Mouse (Mus musculus): ENCODE data around the gene Nadsyn1. TPM values are rescaled to one million over a fixed set of nuclear protein-coding genes. Genes with fewer than 3 reads are reported as not detected.

The Nadsyn1 gene
- polyA plus RNA-seq, 1 experiment from 2014 or later, result 9.4 TPM

GRCm38 (mm10) chr7:143832196-143832595 lies 9.5 kb upstream of the Nadsyn1 start:
- Histone ChIP-seq H3K4me1 (replicated peaks; ENCODE audit: insufficient read depth, low read length) (peaks cover 5% of the 10 kb centered on the region; the same call in 1 of the 2 replicates), H3K9me3 (replicated peaks; ENCODE audit: low read length) (no peaks in the 10 kb centered on the region), H3K9ac (ENCODE audit: low read depth, low read length) (no peak overlapping the region), H3K4me3 (replicated peaks; ENCODE audit: low read depth, low read length) (no peak overlapping the region), H3K27ac (no peak overlapping the region), H3K4me2 (ENCODE audit: low read length) (no peak overlapping the region), H3K36me3 (ENCODE audit: insufficient read depth, low read length) (0 out of 2 replicates have a peak, but pooled peaks cover 3% of the 10 kb centered on the region), H3K27me3 (ENCODE audit: insufficient read depth, low read length) (no peaks in the 10 kb centered on the region)
- TF ChIP-seq CTCF (IDR thresholded peaks at IDR 0.05; ENCODE audit: low read depth), result no peak
- ATAC-seq (replicated peaks; ENCODE audit: low FRiP score, low read depth) (no peak), DNase-seq (ENCODE audit: low spot score) (no peak)
- WGBS, result 70% methylated on average over 8 of the region's 8 CpGs

GRCm38 (mm10) chr7:143830399-143830798 lies 7.8 kb upstream of the Nadsyn1 start:
- ATAC-seq (replicated peaks; ENCODE audit: low FRiP score, low read depth) (peak; percentile 3; the same call in 1 of the 2 replicates), DNase-seq (ENCODE audit: low spot score) (no peak)
- Histone ChIP-seq H3K27me3 (ENCODE audit: insufficient read depth, low read length) (no peaks in the 10 kb centered on the region), H3K36me3 (ENCODE audit: insufficient read depth, low read length) (no peaks in the 10 kb centered on the region), H3K9ac (ENCODE audit: low read depth, low read length) (peak overlapping the region; percentile 59), H3K4me2 (ENCODE audit: low read length) (peak overlapping the region; percentile 79), H3K4me3 (replicated peaks; ENCODE audit: low read depth, low read length) (peak overlapping the region; percentile 53), H3K4me1 (replicated peaks; ENCODE audit: insufficient read depth, low read length) (peaks cover 5% of the 10 kb centered on the region; the same call in 1 of the 2 replicates), H3K27ac (peak overlapping the region; percentile 8; the same call in 1 of the 2 replicates), H3K9me3 (replicated peaks; ENCODE audit: low read length) (no peaks in the 10 kb centered on the region)
- WGBS, result 9% methylated on average over 6 of the region's 6 CpGs
- no peak for TF ChIP-seq CTCF (IDR thresholded peaks at IDR 0.05; ENCODE audit: low read depth)

GRCm38 (mm10) chr7:143829504-143830331 lies 7.1 kb upstream of the Nadsyn1 start:
- H3K9me3 ChIP-seq (replicated peaks; ENCODE audit: low read length), result no peaks in the 10 kb centered on the region
- DNase-seq (ENCODE audit: low spot score) (peak; percentile 98), ATAC-seq (replicated peaks; ENCODE audit: low FRiP score, low read depth) (peak; percentile 98)
- 1% methylated on average over 37 of the region's 37 CpGs for whole genome bisulfite sequencing
- no peaks in the 10 kb centered on the region for H3K36me3 ChIP-seq (ENCODE audit: insufficient read depth, low read length)
- TF ChIP-seq CTCF (IDR thresholded peaks at IDR 0.05; ENCODE audit: low read depth), result peak; percentile 98
- peak overlapping the region; percentile 79 for H3K4me2 ChIP-seq (ENCODE audit: low read length)
- peak overlapping the region; percentile 53 for H3K4me3 ChIP-seq (replicated peaks; ENCODE audit: low read depth, low read length)
- H3K27ac ChIP-seq, result peak overlapping the region; percentile 86
- H3K9ac ChIP-seq (ENCODE audit: low read depth, low read length), result peak overlapping the region; percentile 59
- no peaks in the 10 kb centered on the region for H3K27me3 ChIP-seq (ENCODE audit: insufficient read depth, low read length)
- peaks cover 5% of the 10 kb centered on the region; the same call in 1 of the 2 replicates for H3K4me1 ChIP-seq (replicated peaks; ENCODE audit: insufficient read depth, low read length)

DNA sequence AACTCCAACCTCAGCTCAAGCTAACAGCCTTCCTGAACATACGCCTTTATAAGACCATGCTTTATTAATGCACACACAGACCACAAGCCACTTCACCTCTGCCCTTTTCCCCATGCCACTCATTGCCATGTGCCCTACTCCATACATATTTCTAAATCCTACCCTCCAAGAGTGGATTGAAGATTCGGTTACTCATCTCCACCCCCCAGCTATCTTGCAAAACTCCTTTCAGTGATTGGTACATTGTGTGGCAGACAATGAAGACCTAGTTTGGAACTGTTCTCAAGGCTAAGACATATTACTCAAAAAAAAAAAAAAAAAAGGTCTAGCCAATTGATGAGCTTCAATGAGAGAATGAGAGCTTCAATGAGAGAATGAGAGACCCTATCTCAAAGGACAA lies 4.3 kb upstream of the Nadsyn1 start:
- peaks cover 8% of the 10 kb centered on the region; the same call in 1 of the 2 replicates for H3K4me1 ChIP-seq (replicated peaks; ENCODE audit: insufficient read depth, low read length)
- DNase-seq (ENCODE audit: low spot score), result no peak
- H3K27me3 ChIP-seq (ENCODE audit: insufficient read depth, low read length), result no peaks in the 10 kb centered on the region
- TF ChIP-seq CTCF (IDR thresholded peaks at IDR 0.05; ENCODE audit: low read depth), result no peak
- no peak overlapping the region for H3K9ac ChIP-seq (ENCODE audit: low read depth, low read length)
- ATAC-seq (replicated peaks; ENCODE audit: low FRiP score, low read depth), result no peak
- no peaks in the 10 kb centered on the region for H3K36me3 ChIP-seq (ENCODE audit: insufficient read depth, low read length)
- H3K9me3 ChIP-seq (replicated peaks; ENCODE audit: low read length), result no peaks in the 10 kb centered on the region
- WGBS, result 90% methylated on average over 2 of the region's 2 CpGs
- no peak overlapping the region for H3K4me3 ChIP-seq (replicated peaks; ENCODE audit: low read depth, low read length)
- no peak overlapping the region for H3K27ac ChIP-seq
- no peak overlapping the region for H3K4me2 ChIP-seq (ENCODE audit: low read length)

DNA sequence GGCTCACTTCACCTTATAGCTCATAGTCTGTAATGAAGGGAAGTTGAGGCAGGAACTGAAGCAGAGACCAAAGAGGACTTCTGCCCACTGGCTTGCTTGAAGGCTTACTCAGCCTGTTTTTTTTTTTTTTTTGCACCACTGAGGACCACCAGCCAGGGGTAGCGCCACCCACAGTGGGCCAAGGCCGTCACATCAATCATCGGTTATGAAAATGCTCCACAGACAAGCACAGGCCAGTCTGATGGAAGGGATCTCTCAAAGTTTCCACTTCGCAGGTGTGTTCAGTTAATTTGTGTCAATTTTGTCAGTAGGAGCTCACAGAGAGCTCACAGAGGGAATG lies 587 bp upstream of the Nadsyn1 start:
- Histone ChIP-seq H3K4me3 (replicated peaks; ENCODE audit: low read depth, low read length) (peak overlapping the region; percentile 47), H3K27ac (peak overlapping the region; percentile 76), H3K9ac (ENCODE audit: low read depth, low read length) (peak overlapping the region; percentile 39; the same call in 1 of the 2 replicates), H3K4me2 (ENCODE audit: low read length) (peak overlapping the region; percentile 55), H3K9me3 (replicated peaks; ENCODE audit: low read length) (no peaks in the 10 kb centered on the region), H3K27me3 (ENCODE audit: insufficient read depth, low read length) (no peaks in the 10 kb centered on the region), H3K4me1 (replicated peaks; ENCODE audit: insufficient read depth, low read length) (peaks cover 7% of the 10 kb centered on the region), H3K36me3 (ENCODE audit: insufficient read depth, low read length) (no peaks in the 10 kb centered on the region)
- WGBS, result 82% methylated on average over 4 of the region's 4 CpGs
- DNase-seq (ENCODE audit: low spot score), result no peak
- TF ChIP-seq CTCF (IDR thresholded peaks at IDR 0.05; ENCODE audit: low read depth), result 0 out of 2 replicates have a peak, but pooled peaks have one; percentile 6
- no peak for ATAC-seq (replicated peaks; ENCODE audit: low FRiP score, low read depth)

- Histone ChIP-seq H3K4me2 (ENCODE audit: low read length) (no peak overlapping the region), H3K4me3 (replicated peaks; ENCODE audit: low read depth, low read length) (no peak overlapping the region), H3K36me3 (ENCODE audit: insufficient read depth, low read length) (no peaks in the 10 kb centered on the region), H3K27ac (no peak overlapping the region), H3K4me1 (replicated peaks; ENCODE audit: insufficient read depth, low read length) (peaks cover 7% of the 10 kb centered on the region), H3K27me3 (ENCODE audit: insufficient read depth, low read length) (no peaks in the 10 kb centered on the region), H3K9ac (ENCODE audit: low read depth, low read length) (no peak overlapping the region), H3K9me3 (replicated peaks; ENCODE audit: low read length) (no peaks in the 10 kb centered on the region)
- ATAC-seq (replicated peaks; ENCODE audit: low FRiP score, low read depth), result no peak
- no peak for DNase-seq (ENCODE audit: low spot score)
- WGBS, result 78% methylated on average over 2 of the region's 2 CpGs
- TF ChIP-seq CTCF (IDR thresholded peaks at IDR 0.05; ENCODE audit: low read depth), result no peak
These were observed 1.4 kb downstream of the Nadsyn1 start for GRCm38 (mm10) chr7:143821241-143821640.
